Mouse (Mus musculus) olfactory bulb, adult 2 months (tissue): ENCODE measurements around the gene Fgf22.

Experiments used
- CTCF ChIP-seq: fragments of 200-500 bp; IDR thresholded peaks from 2 replicates; pipeline ENCODE4 v1.5.1; 2012; ENCODE audit warnings: low read depth, mild to moderate bottlenecking, low read length, moderate library complexity; ENCODE audit not compliant: insufficient read depth
- POLR2A ChIP-seq: fragments of 200-500 bp; IDR thresholded peaks from 2 replicates; pipeline ENCODE4 v1.6.1; 2012; ENCODE audit warnings: mild to moderate bottlenecking, low read depth, low read length, moderate library complexity; ENCODE audit not compliant: insufficient read depth

- TF ChIP-seq CTCF (no peak), POLR2A (no peak)
Observed at GRCm38 (mm10) chr10:79755854-79756253, 978 bp downstream of the Fgf22 start.
